Mouse (Mus musculus): ENCODE data around the gene Sept9. TPM values are rescaled to one million over a fixed set of nuclear protein-coding genes. Genes with fewer than 3 reads are reported as not detected.

Gene Sept9
- polyA plus RNA-seq, 1 experiment from 2014 or later, result 265 TPM

DNA sequence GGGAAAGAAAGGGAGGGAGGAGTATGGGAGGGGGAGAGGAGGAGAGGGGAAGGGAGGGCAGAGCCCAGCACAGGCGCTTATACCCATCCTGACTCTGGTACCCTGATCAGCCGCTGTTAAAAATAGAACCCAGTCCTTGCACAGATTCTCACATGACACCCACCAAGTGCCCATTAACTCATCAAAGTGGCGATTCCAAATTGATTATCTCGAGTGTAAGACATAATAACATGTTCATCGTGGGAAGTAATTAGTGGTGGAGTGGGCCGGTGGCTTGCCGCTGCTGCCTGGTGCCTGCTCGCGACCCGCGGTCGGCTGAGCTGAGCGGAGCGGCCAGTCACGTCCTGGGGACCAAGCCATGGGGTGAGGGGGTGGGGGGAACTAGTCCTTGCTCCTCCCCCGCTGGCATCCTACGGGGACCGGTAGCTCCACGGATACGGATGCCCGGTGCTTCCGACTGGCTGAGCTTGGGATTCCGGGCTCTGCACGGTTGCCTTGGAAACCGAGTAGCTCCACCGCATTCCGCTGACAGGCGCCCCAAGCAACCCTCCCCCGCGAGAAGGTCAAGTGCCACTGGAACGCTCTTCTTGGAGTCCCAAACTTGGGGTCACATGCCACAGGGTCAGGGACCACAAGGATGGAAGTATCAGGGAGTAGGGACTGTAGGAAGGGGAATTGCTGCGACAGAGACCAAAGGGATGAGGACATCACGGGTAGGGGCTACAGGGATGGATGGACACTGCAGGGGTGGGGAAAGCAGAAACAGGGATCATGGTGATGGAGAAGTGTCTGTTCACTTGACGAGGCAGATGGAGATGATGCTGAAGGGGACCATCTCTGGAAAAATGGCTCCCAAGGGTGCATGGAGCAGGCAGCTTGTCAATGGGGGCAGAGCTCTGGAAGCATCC lies 195.0 kb downstream of the Sept9 start:
- H3K4me1 ChIP-seq, result peaks cover 53% of the 10 kb centered on the region
- H3K36me3 ChIP-seq, result no peaks in the 10 kb centered on the region
- H3K27me3 ChIP-seq (ENCODE audit: low read depth, poor library complexity, severe bottlenecking), result peaks cover 91% of the 10 kb centered on the region
- H3K9me3 ChIP-seq (replicated peaks), result no peaks in the 10 kb centered on the region
- 2% methylated on average over 34 of the region's 34 CpGs for WGBS
- 0 out of 2 replicates have a peak overlapping the region, but pooled peaks have one; percentile 36 for H3K27ac ChIP-seq
- DNase-seq (ENCODE audit: low spot score), result peak; percentile 71
- peak overlapping the region; percentile 47 for H3K4me3 ChIP-seq

DNA sequence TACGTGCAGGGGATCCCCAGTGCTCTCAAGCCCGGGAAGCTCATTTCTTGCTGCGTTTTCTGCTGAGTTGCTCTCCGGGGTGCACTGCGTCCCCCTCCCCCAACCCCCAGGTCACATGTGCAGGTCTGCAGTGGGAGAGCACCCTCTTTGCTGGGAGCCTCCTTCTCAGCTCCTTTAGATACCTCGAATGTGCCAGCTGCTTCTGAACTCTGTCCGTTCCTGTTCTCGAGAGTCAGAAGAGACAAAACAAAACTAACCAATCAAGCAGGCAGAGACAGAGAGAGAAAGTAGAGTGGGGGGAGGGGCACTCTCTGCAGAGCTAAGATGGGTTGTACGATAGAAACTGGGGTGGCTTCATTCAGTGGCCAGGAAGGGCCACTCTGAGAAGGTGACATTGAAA lies 195.8 kb downstream of the Sept9 start:
- Histone ChIP-seq H3K36me3 (no peaks in the 10 kb centered on the region), H3K27me3 (ENCODE audit: low read depth, poor library complexity, severe bottlenecking) (peaks cover 97% of the 10 kb centered on the region), H3K4me3 (peak overlapping the region; percentile 47), H3K4me1 (peaks cover 47% of the 10 kb centered on the region), H3K9me3 (replicated peaks) (no peaks in the 10 kb centered on the region), H3K27ac (no peak overlapping the region)
- DNase-seq (ENCODE audit: low spot score), result no peak
- 5% methylated on average over 9 of the region's 9 CpGs for WGBS

DNA sequence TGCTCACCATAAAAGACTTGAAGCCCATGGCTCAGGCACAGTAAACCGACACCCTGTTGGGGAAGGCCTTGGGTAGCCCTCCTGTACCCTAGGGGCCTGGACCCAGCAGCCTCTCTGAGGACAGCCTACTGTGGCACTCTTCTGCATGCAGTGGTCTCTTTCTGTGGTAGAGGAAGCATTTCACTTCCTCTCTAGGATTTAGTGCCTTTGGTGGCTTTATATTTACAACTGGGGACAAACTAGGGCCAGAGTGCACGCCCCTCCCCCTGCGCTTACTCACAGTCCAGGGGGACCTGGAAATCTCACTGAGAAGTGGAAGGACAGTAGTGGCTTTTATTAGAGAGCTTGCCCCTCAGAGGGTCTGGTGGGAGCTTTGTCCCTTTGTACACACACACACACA lies 197.5 kb downstream of the Sept9 start:
- Histone ChIP-seq H3K27ac (no peak overlapping the region), H3K9me3 (replicated peaks) (no peaks in the 10 kb centered on the region), H3K27me3 (ENCODE audit: low read depth, poor library complexity, severe bottlenecking) (peaks cover 88% of the 10 kb centered on the region), H3K36me3 (no peaks in the 10 kb centered on the region), H3K4me3 (no peak overlapping the region), H3K4me1 (peaks cover 36% of the 10 kb centered on the region)
- WGBS, result 74% methylated on average over 3 of the region's 3 CpGs
- DNase-seq (ENCODE audit: low spot score), result no peak

DNA sequence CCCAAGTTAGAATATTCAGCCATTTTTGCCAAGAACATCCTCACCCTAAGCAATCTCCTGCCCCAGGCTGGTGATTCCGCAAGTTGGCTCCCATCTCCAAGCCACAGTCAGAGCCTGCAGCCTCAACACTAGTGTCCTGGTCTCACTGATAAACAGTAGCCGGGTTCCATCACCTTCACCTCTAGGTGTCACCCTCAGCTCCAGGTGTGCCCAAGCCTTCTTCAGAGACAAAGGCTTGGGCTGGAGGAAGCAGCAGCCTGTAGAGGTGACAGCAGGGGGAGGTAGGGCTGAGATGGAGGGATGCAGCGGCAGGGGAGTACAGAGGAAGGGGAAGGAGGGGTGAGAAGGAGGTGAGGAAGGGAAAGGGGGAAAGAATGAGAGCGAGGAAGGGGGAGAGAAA lies 198.3 kb downstream of the Sept9 start:
- Histone ChIP-seq H3K27me3 (ENCODE audit: low read depth, poor library complexity, severe bottlenecking) (peaks cover 91% of the 10 kb centered on the region), H3K4me3 (no peak overlapping the region), H3K9me3 (replicated peaks) (no peaks in the 10 kb centered on the region), H3K36me3 (no peaks in the 10 kb centered on the region), H3K27ac (0 out of 2 replicates have a peak overlapping the region, but pooled peaks have one; percentile 10), H3K4me1 (peaks cover 36% of the 10 kb centered on the region)
- no peak for DNase-seq (ENCODE audit: low spot score)
- 32% methylated on average over 4 of the region's 4 CpGs for WGBS

DNA sequence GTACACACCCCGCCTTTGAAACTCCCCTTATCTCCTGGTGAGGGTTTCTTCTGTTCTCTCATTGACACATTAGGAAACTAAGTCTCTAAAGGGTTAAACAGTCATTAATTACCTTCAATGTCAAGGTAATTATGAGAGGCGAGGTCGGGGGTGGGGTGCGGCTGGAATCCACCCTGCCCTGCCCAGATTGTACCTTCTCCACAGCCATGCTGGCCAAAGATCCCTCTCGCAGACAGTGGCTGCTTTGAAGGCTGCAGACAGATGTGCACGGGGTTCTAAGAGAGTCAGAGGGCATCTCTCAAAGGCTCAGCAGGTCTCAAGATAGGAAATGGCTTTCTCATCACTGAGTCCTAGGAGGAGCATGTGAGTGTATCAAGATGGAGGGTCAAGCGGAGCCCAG lies 198.7 kb downstream of the Sept9 start:
- WGBS, result 35% methylated on average over 7 of the region's 7 CpGs
- H3K27me3 ChIP-seq (ENCODE audit: low read depth, poor library complexity, severe bottlenecking), result peaks cover 91% of the 10 kb centered on the region

DNA sequence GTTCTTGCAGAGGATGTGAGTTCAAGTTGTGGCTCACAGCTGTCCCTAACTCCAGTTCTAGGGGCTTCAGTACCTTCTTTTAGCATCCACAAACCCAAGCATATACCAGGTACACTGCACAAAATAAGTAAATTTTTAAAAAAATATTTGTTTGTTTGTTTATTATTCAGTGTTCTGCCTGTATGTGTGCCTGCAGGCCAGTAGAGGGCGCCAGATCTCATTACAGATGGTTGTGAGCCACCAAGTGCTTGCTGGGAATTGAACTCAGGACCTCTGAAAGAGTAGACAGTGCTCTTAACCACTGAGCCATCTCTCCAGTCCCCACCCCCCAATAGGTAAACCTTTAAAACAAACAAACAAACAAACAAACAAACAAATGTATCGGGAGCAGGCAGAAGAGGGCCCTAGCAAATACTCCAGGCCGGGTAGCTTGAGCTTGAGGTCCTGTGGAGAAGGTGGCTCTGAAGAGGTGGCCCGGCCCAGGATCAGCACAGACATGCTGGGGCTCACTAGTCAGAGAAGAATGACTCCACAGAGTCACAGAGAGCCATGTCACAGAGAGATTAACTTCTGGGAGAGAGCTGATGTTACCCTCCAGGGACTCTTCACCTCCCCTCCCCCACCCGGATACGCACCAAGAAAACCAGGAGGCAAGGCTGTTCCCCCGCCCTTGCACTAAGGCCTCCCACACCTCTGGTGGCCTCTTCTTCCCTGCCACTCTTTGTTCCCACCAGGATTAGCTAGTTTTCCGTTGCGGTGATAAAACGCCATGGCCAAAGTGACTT lies 202.3 kb downstream of the Sept9 start:
- Histone ChIP-seq H3K27ac (no peak overlapping the region), H3K4me3 (no peak overlapping the region), H3K4me1 (peaks cover 31% of the 10 kb centered on the region), H3K27me3 (ENCODE audit: low read depth, poor library complexity, severe bottlenecking) (peaks cover 91% of the 10 kb centered on the region), H3K36me3 (no peaks in the 10 kb centered on the region), H3K9me3 (replicated peaks) (no peaks in the 10 kb centered on the region)
- 86% methylated on average over 10 of the region's 10 CpGs for WGBS
- no peak for DNase-seq (ENCODE audit: low spot score)

More for the DNA sequence above, 198.7 kb downstream of the Sept9 start:
- peak overlapping the region; percentile 10; the same call in 1 of the 2 replicates for H3K27ac ChIP-seq
- peaks cover 36% of the 10 kb centered on the region for H3K4me1 ChIP-seq
- no peak for DNase-seq (ENCODE audit: low spot score)
- H3K4me3 ChIP-seq, result no peak overlapping the region
- H3K9me3 ChIP-seq (replicated peaks), result no peaks in the 10 kb centered on the region
- H3K36me3 ChIP-seq, result no peaks in the 10 kb centered on the region

DNA sequence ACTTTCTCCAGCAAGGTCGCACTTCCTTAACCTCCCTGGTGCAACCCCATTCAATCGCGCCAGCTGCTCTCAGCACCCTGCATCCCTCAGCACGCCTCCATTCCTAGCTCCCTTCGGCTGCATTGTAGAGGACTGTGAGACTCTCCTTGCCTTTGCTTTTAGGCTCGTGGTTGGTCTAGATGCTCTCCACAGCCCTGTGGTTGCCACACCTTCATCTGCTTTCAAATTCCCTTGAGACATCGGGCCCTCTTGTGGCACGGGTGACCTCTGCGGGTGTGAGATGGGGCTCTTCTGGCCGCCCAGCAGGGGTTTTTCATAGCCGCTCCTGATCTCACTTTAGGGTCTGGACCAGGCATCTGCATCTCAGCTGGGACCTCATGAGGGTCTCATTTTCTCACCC lies 203.1 kb downstream of the Sept9 start:
- Histone ChIP-seq H3K27ac (no peak overlapping the region), H3K4me3 (no peak overlapping the region), H3K36me3 (no peaks in the 10 kb centered on the region), H3K4me1 (peaks cover 35% of the 10 kb centered on the region), H3K9me3 (replicated peaks) (no peaks in the 10 kb centered on the region), H3K27me3 (ENCODE audit: low read depth, poor library complexity, severe bottlenecking) (peaks cover 89% of the 10 kb centered on the region)
- 81% methylated on average over 11 of the region's 11 CpGs for WGBS
- DNase-seq (ENCODE audit: low spot score), result no peak

DNA sequence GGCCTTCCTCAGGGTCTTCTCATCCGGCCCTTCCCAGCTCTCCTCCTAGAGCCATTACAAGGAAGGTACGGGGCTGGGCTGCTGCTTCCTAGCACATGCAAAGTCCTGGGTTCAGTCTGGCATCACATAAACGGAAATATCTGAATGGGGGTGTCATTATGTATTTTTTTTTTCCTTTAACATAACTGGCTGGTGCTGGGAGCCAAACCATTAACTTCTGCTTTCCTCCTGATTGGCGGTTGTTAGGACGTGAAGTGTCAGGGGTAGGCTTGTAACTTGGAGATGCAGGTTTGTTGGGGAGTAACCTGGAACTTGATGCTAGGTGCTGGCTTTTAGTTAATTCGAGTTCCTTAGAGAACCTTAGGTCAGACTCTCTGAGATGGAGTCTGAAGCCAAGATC lies 203.6 kb downstream of the Sept9 start:
- peaks cover 35% of the 10 kb centered on the region for H3K4me1 ChIP-seq
- peaks cover 88% of the 10 kb centered on the region for H3K27me3 ChIP-seq (ENCODE audit: low read depth, poor library complexity, severe bottlenecking)
- 87% methylated on average over 6 of the region's 6 CpGs for WGBS
- no peak overlapping the region for H3K4me3 ChIP-seq
- no peak for DNase-seq (ENCODE audit: low spot score)
- no peaks in the 10 kb centered on the region for H3K9me3 ChIP-seq (replicated peaks)
- H3K27ac ChIP-seq, result no peak overlapping the region
- H3K36me3 ChIP-seq, result no peaks in the 10 kb centered on the region

DNA sequence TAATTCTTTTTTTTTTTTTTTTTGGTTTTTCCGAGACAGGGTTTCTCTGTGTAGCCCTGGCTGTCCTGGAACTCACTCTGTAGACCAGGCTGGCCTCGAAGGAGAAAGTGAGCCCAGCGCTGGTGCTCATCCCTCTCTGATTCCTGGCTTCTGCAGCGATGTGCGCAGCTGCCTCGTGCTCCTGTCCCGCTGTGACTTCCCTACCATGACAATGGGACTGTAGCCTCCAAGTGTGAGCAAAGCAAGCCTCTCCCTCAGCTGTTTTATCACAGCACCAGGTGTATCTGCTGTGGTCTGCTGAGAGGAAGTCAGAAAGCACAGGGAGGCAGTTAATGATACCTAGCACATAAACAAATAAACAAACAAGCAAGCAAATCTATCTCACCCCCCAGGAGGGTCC lies 204.3 kb downstream of the Sept9 start:
- Histone ChIP-seq H3K36me3 (no peaks in the 10 kb centered on the region), H3K27ac (0 out of 2 replicates have a peak overlapping the region, but pooled peaks have one; percentile 5), H3K27me3 (ENCODE audit: low read depth, poor library complexity, severe bottlenecking) (peaks cover 88% of the 10 kb centered on the region), H3K9me3 (replicated peaks) (no peaks in the 10 kb centered on the region), H3K4me1 (peaks cover 36% of the 10 kb centered on the region), H3K4me3 (no peak overlapping the region)
- WGBS, result 44% methylated on average over 7 of the region's 7 CpGs
- DNase-seq (ENCODE audit: low spot score), result no peak

DNA sequence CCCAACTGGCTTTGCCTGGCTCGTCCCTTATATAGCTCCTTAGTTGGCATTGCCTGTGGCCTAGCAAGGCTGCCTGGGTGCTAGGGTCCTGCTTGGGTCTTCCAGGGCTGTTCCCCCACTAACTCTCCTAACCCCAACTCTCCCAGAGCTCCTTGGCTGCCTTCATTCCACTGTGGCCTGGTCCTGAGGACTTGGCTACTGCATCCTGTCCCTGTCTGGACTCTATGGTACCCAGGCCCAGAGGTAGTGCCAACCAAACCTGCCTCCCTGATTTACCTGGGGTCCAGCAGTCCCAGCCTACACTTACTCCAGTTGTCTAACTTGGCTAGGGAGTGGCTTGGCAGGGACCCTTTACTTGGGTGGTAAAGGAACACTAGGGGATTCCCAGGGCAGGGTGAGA lies 207.2 kb downstream of the Sept9 start:
- Histone ChIP-seq H3K9me3 (replicated peaks) (no peaks in the 10 kb centered on the region), H3K4me3 (0 out of 2 replicates have a peak overlapping the region, but pooled peaks have one; percentile 47), H3K27ac (peak overlapping the region; percentile 74), H3K27me3 (ENCODE audit: low read depth, poor library complexity, severe bottlenecking) (peaks cover 91% of the 10 kb centered on the region), H3K4me1 (peaks cover 50% of the 10 kb centered on the region), H3K36me3 (no peaks in the 10 kb centered on the region)
- WGBS, result 68% methylated on average over 1 of the region's 1 CpGs
- DNase-seq (ENCODE audit: low spot score), result no peak

DNA sequence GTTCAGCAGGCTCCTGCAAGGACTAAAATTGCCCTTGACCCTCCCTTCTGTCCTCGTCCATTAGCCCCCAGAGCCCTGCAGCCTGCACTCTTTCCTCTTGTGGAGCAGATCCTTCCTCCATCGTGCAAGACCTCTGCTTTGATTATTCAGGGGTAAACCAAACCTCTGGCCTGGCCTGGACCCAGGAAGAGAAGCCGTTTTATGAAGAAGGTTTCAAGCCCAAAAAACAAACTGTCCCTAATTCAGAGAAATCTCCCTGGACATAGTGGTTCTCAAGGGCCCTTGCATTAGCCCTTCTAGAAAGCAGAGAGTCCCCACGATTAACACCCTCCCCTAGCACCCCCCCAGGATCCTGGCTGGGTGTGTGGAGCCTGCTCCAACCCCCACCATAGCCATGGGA lies 207.7 kb downstream of the Sept9 start:
- Histone ChIP-seq H3K4me1 (peaks cover 50% of the 10 kb centered on the region), H3K9me3 (replicated peaks) (no peaks in the 10 kb centered on the region), H3K27me3 (ENCODE audit: low read depth, poor library complexity, severe bottlenecking) (peaks cover 92% of the 10 kb centered on the region), H3K36me3 (no peaks in the 10 kb centered on the region), H3K4me3 (peak overlapping the region; percentile 47), H3K27ac (peak overlapping the region; percentile 74)
- no peak for DNase-seq (ENCODE audit: low spot score)
- WGBS, result 7% methylated on average over 4 of the region's 4 CpGs

DNA sequence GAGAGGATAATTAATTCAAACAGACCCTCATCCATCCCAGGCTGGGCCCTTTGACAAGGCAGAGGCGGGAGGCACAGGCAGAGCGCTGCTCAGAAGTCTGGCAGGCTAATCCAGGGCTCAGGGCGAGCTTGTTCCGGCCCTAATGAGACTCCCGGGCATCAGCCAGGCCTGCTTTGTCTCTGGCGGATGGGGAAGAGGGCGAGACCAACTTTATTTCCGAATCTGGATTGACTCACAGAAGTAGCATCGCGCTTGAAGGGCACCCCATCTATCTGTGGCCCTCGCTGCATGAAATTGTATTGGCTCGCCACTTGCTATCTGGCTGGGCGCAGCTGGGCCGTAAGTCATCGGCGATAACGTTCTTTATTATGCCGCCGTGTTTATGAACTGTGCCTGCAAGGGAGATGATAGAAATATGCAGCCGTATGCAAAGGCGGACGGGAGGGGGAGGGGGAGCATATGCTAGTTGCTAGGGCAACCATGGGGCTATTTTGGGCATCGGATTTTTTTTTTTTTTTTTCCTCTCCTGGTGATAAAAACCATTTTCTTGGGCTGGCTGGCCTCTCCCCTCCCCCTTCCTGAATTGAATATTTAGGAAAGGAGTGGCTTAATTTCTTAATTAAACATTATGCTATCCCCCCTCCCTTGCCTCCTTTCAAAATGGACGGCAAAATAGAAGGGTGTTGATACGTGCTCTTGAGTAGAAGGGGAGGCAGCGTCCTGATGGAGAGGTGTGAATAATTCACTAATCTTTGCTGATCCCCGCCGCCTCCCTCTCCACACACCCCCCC lies 208.4 kb downstream of the Sept9 start:
- no peaks in the 10 kb centered on the region for H3K36me3 ChIP-seq
- H3K4me3 ChIP-seq, result peak overlapping the region; percentile 47
- peak overlapping the region; percentile 74 for H3K27ac ChIP-seq
- DNase-seq (ENCODE audit: low spot score), result peak; percentile 78
- under 1% methylated on average over 28 of the region's 28 CpGs for WGBS
- H3K4me1 ChIP-seq, result peaks cover 50% of the 10 kb centered on the region
- H3K27me3 ChIP-seq (ENCODE audit: low read depth, poor library complexity, severe bottlenecking), result peaks cover 92% of the 10 kb centered on the region
- no peaks in the 10 kb centered on the region for H3K9me3 ChIP-seq (replicated peaks)
